ENCODE assay signal across 35 mouse cellular contexts in the genomic region with DNA sequence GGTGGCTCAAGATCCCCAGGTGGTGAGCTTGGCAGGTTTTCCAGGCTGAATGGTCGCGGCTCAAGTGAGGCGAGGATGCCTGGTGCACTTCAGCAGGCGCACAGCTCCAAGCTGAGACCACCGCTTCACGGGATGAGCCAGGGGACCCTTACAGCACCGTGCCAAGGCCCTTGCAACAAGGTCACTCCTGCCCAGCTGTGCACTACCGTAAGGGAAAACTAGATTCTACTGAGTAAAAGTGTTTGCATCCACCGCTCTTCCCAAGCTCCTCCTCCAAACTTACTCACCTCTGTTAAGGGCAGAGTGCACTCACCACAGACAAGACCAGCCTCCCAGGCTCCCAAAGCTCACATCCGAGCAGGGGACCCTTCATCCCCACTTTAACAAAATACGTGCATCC.
"Had no signal": no experiment of that assay in that cellular context is flagged by ENCODE, and none has a peak within 500 bp of the region (broad histone marks: within the 10 kb centered on the region; RNA-seq: fewer than 3 reads in every experiment).

No protein-coding gene starts in this region.

- H3K27me3 ChIP-seq: heart, embryonic 12.5 days; heart, embryonic 13.5 days; heart, embryonic 15.5 days; hindbrain, embryonic 12.5 days; hindbrain, embryonic 13.5 days; hindbrain, embryonic 15.5 days; intestine, embryonic 15.5 days; kidney, embryonic 15.5 days had no signal

- DNase-seq: heart, postnatal 10 days; heart, postnatal 14 days; heart, postnatal 36 days; heart, postnatal 4 days; kidney, adult 11 months; kidney, adult 18-20 months; kidney, adult 2 months; kidney, adult 8-10 months; kidney, adult 9 months; kidney, postnatal 10 days; kidney, postnatal 14 days; kidney, postnatal 25 days; kidney, postnatal 36 days; kidney, postnatal 4 days; layer of hippocampus, adult 9-11 months; layer of hippocampus, postnatal 36 days had no signal

- H3K9ac ChIP-seq: heart, embryonic 12.5 days; heart, embryonic 13.5 days; heart, embryonic 15.5 days; hindbrain, embryonic 12.5 days; hindbrain, embryonic 13.5 days; hindbrain, embryonic 14.5 days; hindbrain, embryonic 15.5 days; intestine, embryonic 15.5 days; kidney, embryonic 15.5 days had no signal

- H3K4me2 ChIP-seq: heart, embryonic 11.5 days; heart, embryonic 12.5 days; heart, embryonic 13.5 days; heart, embryonic 15.5 days; hindbrain, embryonic 12.5 days; hindbrain, embryonic 13.5 days; hindbrain, embryonic 14.5 days; hindbrain, embryonic 15.5 days; intestine, embryonic 15.5 days; kidney, embryonic 15.5 days had no signal

- H3K27ac ChIP-seq: heart, embryonic 10.5 days; heart, embryonic 13.5 days; heart, embryonic 15.5 days; hindbrain, embryonic 10.5 days; hindbrain, embryonic 12.5 days; hindbrain, embryonic 13.5 days; hindbrain, embryonic 14.5 days; hindbrain, embryonic 15.5 days; hindbrain, postnatal 0 days; intestine, embryonic 15.5 days; kidney, embryonic 15.5 days; kidney, postnatal 0 days; layer of hippocampus, adult 2 months had no signal

- H3K4me1 ChIP-seq: hindbrain, embryonic 10.5 days; hindbrain, embryonic 12.5 days; hindbrain, embryonic 13.5 days; hindbrain, embryonic 15.5 days; intestine, embryonic 15.5 days; kidney, embryonic 15.5 days had no signal

- H3K9me3 ChIP-seq: heart, embryonic 10.5 days; heart, embryonic 12.5 days; heart, embryonic 13.5 days; heart, embryonic 15.5 days; hindbrain, embryonic 10.5 days; hindbrain, embryonic 12.5 days; hindbrain, embryonic 13.5 days; hindbrain, embryonic 15.5 days; intestine, embryonic 15.5 days; kidney, embryonic 15.5 days had no signal

- H3K4me3 ChIP-seq: heart, embryonic 10.5 days; heart, embryonic 12.5 days; heart, embryonic 13.5 days; heart, embryonic 15.5 days; hindbrain, embryonic 10.5 days; hindbrain, embryonic 12.5 days; hindbrain, embryonic 13.5 days; hindbrain, embryonic 15.5 days; intestine, embryonic 15.5 days; kidney, embryonic 15.5 days; layer of hippocampus, adult 2 months had no signal

- ATAC-seq: hindbrain, embryonic 16.5 days; hindbrain, postnatal 0 days; inflammation-experienced regulatory T-cells, adult 6 months; intestine, embryonic 15.5 days; intestine, embryonic 16.5 days; intestine, postnatal 0 days had no signal

- H3K36me3 ChIP-seq: heart, embryonic 10.5 days; heart, embryonic 15.5 days; hindbrain, embryonic 10.5 days; hindbrain, embryonic 12.5 days; intestine, embryonic 15.5 days had no signal
